Mouse (Mus musculus): Measurements from ENCODE around the gene Dram1.
"Not testable (repeated sequence)": the region's sequence is repeated elsewhere in the genome, so short reads cannot be mapped to it uniquely, and the experiment has no call there.

Dram1 gene

GRCm38 (mm10) chr10:88385758-88386157, 6.9 kb upstream of the Dram1 start:
- DNase-seq (ENCODE audit: low spot score), result no peak

GRCm38 (mm10) chr10:88385290-88385689, 6.4 kb upstream of the Dram1 start:
- DNase-seq (ENCODE audit: low spot score), result no peak

DNA sequence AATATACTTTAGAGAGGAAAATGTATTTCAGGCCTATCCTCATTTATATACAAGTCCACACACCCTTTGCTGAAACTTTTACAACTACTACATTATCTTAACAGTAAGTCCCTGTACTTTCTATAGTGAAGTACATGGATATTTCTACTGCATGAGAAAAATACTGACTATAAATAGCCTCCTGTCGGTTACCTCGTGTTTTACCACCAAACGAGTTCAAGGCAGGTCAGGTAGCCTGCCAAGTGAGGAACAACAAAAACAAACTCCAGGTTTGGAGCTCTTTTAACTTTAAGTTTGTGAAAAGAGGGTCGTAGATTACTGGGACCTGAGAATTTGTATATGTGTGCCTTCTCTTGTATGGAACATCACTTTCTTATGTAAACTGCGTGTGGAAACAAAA, 5.2 kb upstream of the Dram1 start:
- DNase-seq (ENCODE audit: low spot score), result no peak

- DNase-seq (ENCODE audit: low spot score), result no peak
Observed at GRCm38 (mm10) chr10:88383479-88383878, 4.6 kb upstream of the Dram1 start.

- no peak for DNase-seq (ENCODE audit: low spot score)
Observed at GRCm38 (mm10) chr10:88382009-88382408, 3.1 kb upstream of the Dram1 start.

DNA sequence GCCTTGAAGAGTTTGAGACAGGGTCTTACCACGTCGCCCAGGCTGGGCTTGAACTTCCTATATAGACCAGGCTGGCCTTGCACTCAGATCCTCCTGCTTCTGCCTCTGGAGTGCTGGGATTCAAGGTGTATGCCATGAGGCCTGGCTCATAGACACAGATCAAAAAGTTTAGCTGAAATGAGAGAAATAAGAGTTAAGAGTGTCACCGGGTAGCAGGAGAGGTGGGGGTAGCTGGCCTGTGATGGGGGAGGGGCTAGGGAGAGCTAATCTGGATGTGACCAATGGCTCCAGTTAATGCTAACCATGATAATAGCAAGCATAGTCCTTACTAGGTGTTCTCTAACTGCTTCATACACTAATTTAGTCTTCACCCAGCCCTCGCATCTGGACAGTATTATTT, 2.4 kb upstream of the Dram1 start:
- DNase-seq (ENCODE audit: low spot score), result no peak

- no peak for DNase-seq (ENCODE audit: low spot score)
Observed at GRCm38 (mm10) chr10:88380430-88381060, 1.7 kb upstream of the Dram1 start.

DNA sequence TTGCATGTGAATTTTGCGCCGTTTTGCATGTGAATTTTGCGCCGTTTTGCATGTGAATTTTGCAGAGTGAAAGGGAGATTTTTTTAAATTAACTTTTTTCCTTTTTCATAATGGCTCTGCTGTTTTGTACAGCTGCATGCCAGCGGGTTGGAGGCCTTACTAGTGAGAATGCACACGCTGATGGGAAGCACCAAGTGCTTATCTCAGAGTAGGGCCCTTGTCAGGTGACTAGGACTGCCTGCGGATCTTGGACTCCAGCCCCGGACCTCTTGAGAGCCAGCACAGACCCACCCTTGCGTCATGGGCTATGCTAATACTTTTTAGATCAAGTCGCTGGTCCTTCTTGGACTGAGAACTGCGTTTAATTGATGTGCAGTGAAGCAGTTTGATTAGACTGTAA, 1.1 kb upstream of the Dram1 start:
- DNase-seq (ENCODE audit: low spot score), result peak; percentile 24

DNA sequence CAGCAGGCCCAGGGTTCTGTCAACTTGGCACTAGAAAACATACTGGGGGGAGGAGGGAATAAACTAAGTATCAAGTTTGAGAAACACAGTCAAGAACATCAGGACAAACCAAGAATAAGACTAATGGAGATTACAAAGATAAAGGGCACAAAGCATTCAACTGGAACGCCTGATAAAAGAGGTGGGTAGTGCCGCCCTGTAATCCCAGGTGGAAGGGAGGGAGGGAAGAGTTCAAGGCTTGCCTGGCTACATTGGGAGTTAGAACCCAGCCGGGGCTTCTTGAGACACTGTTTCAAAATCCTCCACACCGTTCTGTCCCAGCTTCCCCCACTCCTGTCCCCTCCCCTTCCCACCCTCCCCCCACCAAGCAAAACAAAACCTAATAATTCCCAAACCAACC, 1.2 kb downstream of the Dram1 start:
- DNase-seq (ENCODE audit: low spot score), result no peak

DNA sequence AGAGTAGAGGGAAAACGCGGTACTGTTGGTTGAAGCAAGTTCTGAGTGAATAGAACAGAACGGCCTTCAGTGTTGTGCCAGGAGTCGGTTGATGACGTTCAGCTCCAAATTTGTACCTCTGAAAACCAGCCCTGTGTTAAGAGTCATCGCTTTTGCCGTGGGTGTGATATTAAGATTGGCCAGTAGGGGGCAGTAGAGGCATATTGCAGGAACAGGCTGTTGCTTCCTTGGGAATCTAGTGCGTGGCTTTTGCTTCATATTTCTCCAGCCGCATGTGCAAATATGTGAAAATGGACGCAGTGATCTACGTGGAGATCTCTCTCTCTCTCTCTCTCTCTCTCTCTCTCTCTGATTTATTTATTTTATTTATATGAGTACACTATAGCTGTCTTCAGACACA, 2.1 kb downstream of the Dram1 start:
- peak; percentile 80 for DNase-seq (ENCODE audit: low spot score)

GRCm38 (mm10) chr10:88374984-88375383, 3.9 kb downstream of the Dram1 start:
- peak; percentile 9 for DNase-seq (ENCODE audit: low spot score)

- DNase-seq (ENCODE audit: low spot score), result not testable (repeated sequence)
Observed at GRCm38 (mm10) chr10:88372945-88373344, 5.9 kb downstream of the Dram1 start.

GRCm38 (mm10) chr10:88372436-88372835, 6.4 kb downstream of the Dram1 start:
- no peak for DNase-seq (ENCODE audit: low spot score)

DNA sequence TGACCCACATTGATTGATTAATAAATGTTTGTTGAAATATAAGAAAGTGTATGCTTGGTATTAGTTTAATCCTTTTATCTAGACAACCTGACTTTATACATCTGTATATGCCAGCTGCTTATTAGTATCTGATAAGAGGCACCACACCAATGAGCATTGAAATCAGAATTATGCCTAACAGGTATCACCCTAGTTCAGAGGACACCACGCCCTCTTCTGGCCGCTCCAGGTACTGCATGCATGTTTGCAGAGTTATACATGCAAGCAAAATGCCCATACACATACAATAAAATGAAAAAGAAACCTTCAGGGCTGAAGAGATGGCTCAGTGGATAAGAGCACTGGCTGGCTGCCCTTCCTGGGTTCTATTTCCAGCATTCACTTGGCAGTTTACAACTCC, 7.1 kb downstream of the Dram1 start:
- DNase-seq (ENCODE audit: low spot score), result peak; percentile 13

DNA sequence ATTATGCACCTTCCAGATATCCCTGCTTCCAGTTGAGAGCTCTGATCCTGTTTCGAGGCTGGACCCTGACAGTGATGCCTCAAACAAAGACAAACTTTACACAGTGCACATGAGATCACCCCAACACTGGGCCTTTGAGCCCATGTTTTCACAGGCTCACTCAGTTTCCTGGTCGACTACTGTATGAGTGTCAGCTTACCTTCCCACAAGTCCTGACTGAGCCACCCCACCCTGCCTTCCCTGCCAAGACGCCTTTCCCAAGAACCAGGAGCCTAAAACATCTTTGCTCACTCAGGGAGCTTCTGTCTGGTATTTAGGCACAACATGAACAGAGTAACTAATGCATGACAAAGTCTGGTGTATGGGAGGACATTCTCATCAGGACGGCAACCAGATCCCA, 9.6 kb downstream of the Dram1 start:
- DNase-seq (ENCODE audit: low spot score), result no peak

- no peak for DNase-seq (ENCODE audit: low spot score)
Observed at GRCm38 (mm10) chr10:88364221-88364620, 14.7 kb downstream of the Dram1 start.

DNA sequence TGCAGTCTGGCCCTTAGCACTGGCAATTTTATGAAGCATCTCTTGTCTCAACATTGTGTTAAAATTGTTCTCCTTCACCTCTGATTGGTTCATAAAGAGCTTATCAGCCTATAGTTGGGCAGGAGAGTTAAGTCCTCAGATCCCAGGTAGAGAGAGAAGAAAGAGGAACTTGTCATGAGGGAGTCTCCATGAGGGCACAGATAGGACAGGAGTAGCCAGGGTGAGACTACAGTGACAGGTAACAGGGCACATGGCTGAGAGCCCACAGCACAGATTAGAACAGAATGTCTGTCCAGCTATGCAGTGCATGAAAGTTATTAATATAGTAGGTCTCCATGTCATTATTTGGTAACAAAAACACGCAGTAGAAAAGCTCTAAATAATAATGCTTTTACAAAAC, 16.7 kb downstream of the Dram1 start:
- no peak for DNase-seq (ENCODE audit: low spot score)

DNA sequence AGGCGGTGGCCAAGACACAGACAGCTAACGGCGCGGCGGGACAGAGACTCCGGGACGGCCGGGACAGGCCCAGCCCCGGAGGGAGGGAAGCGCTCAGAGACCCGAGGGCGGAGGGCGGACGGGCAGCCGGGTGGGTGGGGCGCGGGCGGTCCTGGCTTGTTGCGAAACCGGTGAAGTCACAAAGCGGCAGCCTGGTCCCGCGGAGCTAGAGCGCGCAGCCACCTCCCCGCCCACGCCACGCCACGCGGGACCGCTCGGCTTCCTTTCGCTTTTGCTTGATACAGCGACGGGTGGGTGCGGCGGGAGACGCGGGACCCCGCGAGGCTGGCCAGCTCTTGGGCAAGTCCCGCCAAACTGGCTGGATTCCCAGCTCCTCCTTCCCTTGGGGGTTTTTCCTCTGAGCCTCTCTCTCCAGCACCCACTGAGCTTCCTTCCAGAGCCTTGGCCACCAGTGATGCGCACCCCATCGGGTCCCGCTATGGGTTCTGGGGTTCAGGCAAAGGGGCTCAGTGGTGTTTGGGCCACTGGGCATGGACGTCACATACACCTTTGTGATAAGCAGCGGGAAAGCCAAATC, 21.8 kb downstream of the Dram1 start:
- DNase-seq (ENCODE audit: low spot score), result peak; percentile 74

GRCm38 (mm10) chr10:88356114-88356982, 22.5 kb downstream of the Dram1 start:
- DNase-seq (ENCODE audit: low spot score), result no peak

GRCm38 (mm10) chr10:88354599-88354998, 24.3 kb downstream of the Dram1 start:
- DNase-seq (ENCODE audit: low spot score), result no peak

- DNase-seq (ENCODE audit: low spot score), result no peak
Observed at GRCm38 (mm10) chr10:88352549-88352948, 26.3 kb downstream of the Dram1 start.

DNA sequence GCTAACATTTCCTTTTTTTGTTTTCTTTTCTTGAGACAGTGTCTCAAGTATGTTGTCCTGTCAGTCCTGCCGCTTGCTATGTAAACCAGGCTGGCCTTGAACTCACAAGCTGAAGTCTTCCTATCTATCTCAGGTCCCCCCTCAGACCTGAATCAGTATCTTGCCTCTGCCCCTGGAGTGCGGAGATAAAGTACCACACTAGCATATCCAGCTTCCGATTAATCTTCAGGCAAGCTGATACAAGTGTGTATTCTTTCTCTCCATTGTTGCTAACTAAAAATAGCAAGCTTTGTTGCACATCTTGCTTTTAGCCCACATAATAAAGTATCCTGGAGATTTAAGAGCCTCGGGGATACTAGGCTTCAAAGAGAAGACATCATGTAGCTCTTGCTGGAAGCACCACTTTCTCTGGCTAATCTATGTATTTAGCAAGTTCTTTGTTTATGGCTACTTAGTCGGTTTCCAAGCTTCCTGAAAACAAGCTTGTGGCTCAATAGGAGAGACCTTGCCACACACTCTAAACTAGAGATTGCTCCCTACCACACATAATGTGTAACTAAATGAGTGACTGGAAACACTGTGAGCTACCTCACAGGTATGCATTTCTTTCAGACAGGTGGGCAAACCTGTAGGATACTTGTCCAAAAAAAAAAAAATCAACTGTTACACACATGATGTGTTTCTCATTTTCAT, 27.3 kb downstream of the Dram1 start:
- no peak for DNase-seq (ENCODE audit: low spot score)

- DNase-seq (ENCODE audit: low spot score), result no peak
Observed at GRCm38 (mm10) chr10:88350687-88351086, 28.2 kb downstream of the Dram1 start.
